Mouse (Mus musculus): ENCODE measurements around the gene Methig1. TPM values are rescaled to one million over a fixed set of nuclear protein-coding genes. Genes with fewer than 3 reads are reported as not detected.
A peak's percentile ranks its signal among the peaks of the same experiment; 100 is the strongest.
"Not testable (repeated sequence)": the region's sequence is repeated elsewhere in the genome, so short reads cannot be mapped to it uniquely, and the experiment has no call there.

The Methig1 gene
- polyA plus RNA-seq, 1 experiment: not detected

DNA sequence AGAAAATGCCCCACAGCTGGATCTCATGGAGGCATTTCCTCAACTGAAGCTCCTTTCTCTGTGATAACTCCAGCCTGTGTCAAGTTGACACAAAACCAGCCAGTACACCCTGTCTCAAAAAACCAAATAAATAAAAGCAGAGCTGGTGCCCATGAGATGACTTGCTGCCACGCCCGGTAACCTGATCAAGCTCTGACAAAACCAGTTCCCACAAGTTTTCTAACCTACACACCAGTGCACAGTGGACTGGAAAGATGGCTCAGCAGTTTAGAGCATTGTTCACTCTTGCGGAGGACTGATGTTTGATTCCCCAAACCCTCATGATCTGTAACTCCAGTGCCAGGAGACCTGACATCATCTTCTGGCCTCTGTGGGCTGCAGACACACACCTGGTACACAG, 27.7 kb upstream of the Methig1 start:
- TF ChIP-seq POLR2A (IDR thresholded peaks at IDR 0.05; ENCODE audit: control insufficient read depth, extremely low read depth, insufficient read depth, low read length, poor library complexity) (no peak), CTCF (IDR thresholded peaks at IDR 0.05; ENCODE audit: borderline replicate concordance, control insufficient read depth, extremely low read depth, insufficient read depth, low read length, poor library complexity) (no peak)
- DNase-seq: no peak
- Histone ChIP-seq H3K4me1 (replicated peaks; ENCODE audit: control insufficient read depth, insufficient read depth, low read length) (no peaks in the 10 kb centered on the region), H3K27me3 (ENCODE audit: control insufficient read depth, insufficient read depth, low read length) (no peaks in the 10 kb centered on the region), H3K27ac (ENCODE audit: control insufficient read depth, insufficient read depth, low read length) (no peak overlapping the region), H3K4me3 (ENCODE audit: control insufficient read depth, insufficient read depth, low read length) (no peak overlapping the region), H3K36me3 (ENCODE audit: control insufficient read depth, insufficient read depth, low read length) (no peaks in the 10 kb centered on the region)
- WGBS: 94% methylated on average over 3 of the region's 3 CpGs

DNA sequence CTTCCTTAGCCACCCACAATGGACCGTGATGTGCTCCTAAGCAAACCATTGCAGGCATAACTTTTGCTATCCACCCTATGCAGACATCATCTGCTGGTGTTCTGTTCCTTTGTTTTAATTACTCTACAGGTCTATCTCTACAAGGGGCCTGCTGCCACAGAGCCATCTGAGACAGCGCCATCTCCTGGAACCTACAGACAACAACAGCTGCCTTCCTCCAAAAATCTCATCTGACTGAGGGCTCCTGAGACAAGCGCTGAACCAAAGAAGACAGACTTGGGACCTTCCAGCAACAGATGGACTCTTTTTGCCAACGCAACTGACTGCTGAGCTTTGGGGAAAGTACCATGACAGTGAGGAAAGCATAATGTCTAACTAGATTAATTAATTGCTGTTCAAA, 24.9 kb upstream of the Methig1 start:
- H3K4me1 ChIP-seq (replicated peaks; ENCODE audit: control insufficient read depth, insufficient read depth, low read length); DNase-seq; H3K27me3 ChIP-seq (ENCODE audit: control insufficient read depth, insufficient read depth, low read length); H3K27ac ChIP-seq (ENCODE audit: control insufficient read depth, insufficient read depth, low read length); H3K36me3 ChIP-seq (ENCODE audit: control insufficient read depth, insufficient read depth, low read length); H3K4me3 ChIP-seq (ENCODE audit: control insufficient read depth, insufficient read depth, low read length): not testable (repeated sequence)
- WGBS: 90% methylated on average over 4 of the region's 4 CpGs

DNA sequence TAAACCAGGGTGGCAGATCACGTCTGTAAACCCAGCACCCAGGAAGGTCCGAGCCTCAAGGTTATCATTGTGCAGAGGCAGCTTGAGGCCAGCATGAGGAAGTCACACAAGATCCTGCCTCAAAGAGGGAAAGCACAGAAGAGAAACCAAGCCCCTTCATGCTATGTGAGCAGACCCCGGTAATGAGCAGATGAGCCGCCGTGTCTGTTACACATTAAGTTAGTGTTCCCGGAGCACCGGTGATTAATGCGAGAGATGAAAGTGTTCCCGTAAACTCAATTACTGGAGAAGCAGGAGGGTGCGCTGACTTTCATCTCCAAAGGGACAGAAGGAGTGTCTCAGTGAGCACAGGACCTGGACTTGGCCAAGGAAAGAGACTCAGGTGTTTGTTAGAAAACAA, 23.6 kb upstream of the Methig1 start:
- not testable (repeated sequence) for H3K4me1 ChIP-seq (replicated peaks; ENCODE audit: control insufficient read depth, insufficient read depth, low read length); H3K36me3 ChIP-seq (ENCODE audit: control insufficient read depth, insufficient read depth, low read length); DNase-seq; H3K27me3 ChIP-seq (ENCODE audit: control insufficient read depth, insufficient read depth, low read length); H3K4me3 ChIP-seq (ENCODE audit: control insufficient read depth, insufficient read depth, low read length); H3K27ac ChIP-seq (ENCODE audit: control insufficient read depth, insufficient read depth, low read length)
- WGBS: 98% methylated on average over 10 of the region's 10 CpGs

DNA sequence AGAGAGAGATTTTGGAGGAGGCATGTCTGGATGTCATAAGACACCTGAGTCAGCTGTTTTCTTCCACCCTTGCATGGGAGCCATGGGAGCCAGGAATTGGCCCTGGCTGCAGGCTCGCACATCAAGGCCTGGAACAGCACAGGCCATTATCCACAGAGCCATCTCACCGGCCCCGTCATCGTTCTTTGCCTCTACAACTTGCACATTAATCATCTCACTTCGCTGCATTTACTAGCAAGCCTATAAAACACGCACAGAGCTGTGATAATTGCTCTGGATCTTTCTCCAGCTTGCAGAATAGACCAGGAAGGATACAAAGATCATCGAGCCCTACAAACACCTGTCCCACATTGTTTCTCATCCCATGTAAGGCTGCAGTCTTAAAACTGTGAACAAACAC, 22.2 kb upstream of the Methig1 start:
- Histone ChIP-seq H3K4me1 (replicated peaks; ENCODE audit: control insufficient read depth, insufficient read depth, low read length) (no peaks in the 10 kb centered on the region; the same call in 1 of the 2 replicates), H3K36me3 (ENCODE audit: control insufficient read depth, insufficient read depth, low read length) (no peaks in the 10 kb centered on the region), H3K27ac (ENCODE audit: control insufficient read depth, insufficient read depth, low read length) (no peak overlapping the region), H3K27me3 (ENCODE audit: control insufficient read depth, insufficient read depth, low read length) (no peaks in the 10 kb centered on the region), H3K4me3 (ENCODE audit: control insufficient read depth, insufficient read depth, low read length) (no peak overlapping the region)
- 97% methylated on average over 7 of the region's 7 CpGs for WGBS
- no peak for DNase-seq
- TF ChIP-seq CTCF (IDR thresholded peaks at IDR 0.05; ENCODE audit: borderline replicate concordance, control insufficient read depth, extremely low read depth, insufficient read depth, low read length, poor library complexity) (no peak), POLR2A (IDR thresholded peaks at IDR 0.05; ENCODE audit: control insufficient read depth, extremely low read depth, insufficient read depth, low read length, poor library complexity) (no peak)

DNA sequence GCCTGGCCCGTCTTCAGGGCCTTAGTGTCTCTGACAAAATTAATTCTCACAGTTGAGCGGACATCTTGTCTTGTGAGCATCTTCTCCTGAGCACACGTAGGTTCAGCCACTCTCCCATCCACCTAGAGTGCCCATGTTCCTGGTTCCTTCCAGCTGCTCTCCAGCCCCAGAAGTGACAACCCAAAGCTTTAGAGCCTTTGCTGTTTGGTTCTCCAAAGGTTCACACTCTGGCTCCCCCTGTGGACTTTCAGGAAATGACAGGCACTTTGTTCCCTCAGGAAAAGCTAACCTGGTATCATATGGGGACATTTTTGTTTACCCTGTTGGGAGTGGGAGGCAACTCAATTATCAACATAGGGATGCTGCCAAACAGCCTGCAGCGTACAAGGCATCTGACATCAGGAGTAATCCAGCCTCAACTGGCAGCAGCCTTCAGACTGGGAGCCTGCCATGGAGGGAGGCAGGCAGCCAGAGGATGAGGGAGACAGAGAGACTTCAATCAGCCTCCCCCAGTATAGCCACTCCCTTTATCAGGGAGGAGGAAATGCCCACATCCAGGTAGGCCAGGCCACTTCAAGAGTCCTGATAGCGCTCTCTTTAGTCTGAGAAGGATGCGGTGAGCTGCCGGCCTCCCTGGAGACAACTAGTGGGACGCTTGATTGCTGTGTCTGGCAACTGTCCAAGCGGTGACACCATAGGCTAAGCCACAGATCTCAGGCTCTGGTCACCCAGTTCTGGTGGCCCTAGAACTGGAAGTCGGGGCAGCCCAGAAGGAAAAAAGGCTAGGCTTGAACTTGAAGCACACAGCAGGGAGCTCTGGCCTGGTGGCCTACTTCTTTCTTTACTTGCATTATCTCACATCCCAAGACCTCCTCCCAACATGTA, 20.6 kb upstream of the Methig1 start:
- not testable (repeated sequence) for H3K4me3 ChIP-seq (ENCODE audit: control insufficient read depth, insufficient read depth, low read length); H3K4me1 ChIP-seq (replicated peaks; ENCODE audit: control insufficient read depth, insufficient read depth, low read length); DNase-seq; H3K27ac ChIP-seq (ENCODE audit: control insufficient read depth, insufficient read depth, low read length); H3K36me3 ChIP-seq (ENCODE audit: control insufficient read depth, insufficient read depth, low read length); H3K27me3 ChIP-seq (ENCODE audit: control insufficient read depth, insufficient read depth, low read length)
- 81% methylated on average over 3 of the region's 10 CpGs for WGBS

DNA sequence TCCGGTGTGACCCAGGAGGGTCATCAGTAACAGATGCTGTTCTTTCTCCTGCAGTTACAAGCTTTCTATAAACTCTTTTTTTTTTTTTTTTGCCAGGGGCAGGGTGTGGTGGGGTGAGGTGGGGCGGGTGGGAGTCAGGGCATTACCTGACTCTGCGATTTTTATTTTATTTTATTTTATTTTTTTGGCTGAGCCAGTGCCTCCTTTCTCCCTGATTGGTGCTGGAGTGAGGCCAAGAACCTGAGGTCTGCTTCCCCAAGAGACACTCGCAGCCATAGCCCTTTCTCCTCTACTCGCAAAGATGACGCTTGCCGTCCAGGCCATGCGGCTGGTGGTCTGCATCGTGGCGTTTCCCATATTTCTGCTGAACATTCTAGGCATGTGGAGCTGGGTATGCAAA, 18.3 kb upstream of the Methig1 start, which contains the start of gene Mettl7a3:
Gene Mettl7a3 (plus strand): TSS at position 301 of the 400 bp plus-strand sequence.
- no peak within 1 kb of the TSS for H3K4me3 ChIP-seq (ENCODE audit: control insufficient read depth, insufficient read depth, low read length)
- H3K36me3 ChIP-seq (ENCODE audit: control insufficient read depth, insufficient read depth, low read length): no peaks in the 10 kb centered on the region
- no peaks in the 10 kb centered on the region; the same call in 1 of the 2 replicates for H3K4me1 ChIP-seq (replicated peaks; ENCODE audit: control insufficient read depth, insufficient read depth, low read length)
- no peaks in the 10 kb centered on the region for H3K27me3 ChIP-seq (ENCODE audit: control insufficient read depth, insufficient read depth, low read length)
- TF ChIP-seq CTCF (IDR thresholded peaks at IDR 0.05; ENCODE audit: borderline replicate concordance, control insufficient read depth, extremely low read depth, insufficient read depth, low read length, poor library complexity): no peak
- TF ChIP-seq POLR2A (IDR thresholded peaks at IDR 0.05; ENCODE audit: control insufficient read depth, extremely low read depth, insufficient read depth, low read length, poor library complexity): no peak
- DNase-seq: no peak
- WGBS: 87% methylated on average over 10 of the region's 10 CpGs
- H3K27ac ChIP-seq (ENCODE audit: control insufficient read depth, insufficient read depth, low read length): no peak within 1 kb of the TSS

DNA sequence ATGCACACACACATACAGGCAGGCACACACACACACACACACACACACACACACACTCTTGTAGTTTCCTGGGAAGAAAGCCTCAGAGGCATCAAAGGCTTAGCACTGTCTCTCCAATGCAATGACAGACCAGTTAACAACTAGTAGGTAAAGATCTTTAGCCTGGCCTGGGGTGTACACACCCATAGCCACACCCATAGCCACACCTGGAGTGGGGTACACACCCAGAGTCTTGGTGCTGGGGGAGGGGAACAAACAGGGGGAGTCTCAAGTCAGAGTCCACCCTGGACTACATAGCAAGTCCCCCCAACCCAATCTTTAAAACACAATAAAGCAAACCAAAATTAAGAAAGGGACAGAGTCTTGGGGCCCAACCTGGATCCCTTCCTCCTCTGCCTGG, 15.6 kb upstream of the Methig1 start:
- not testable (repeated sequence) for DNase-seq; H3K4me3 ChIP-seq (ENCODE audit: control insufficient read depth, insufficient read depth, low read length); H3K4me1 ChIP-seq (replicated peaks; ENCODE audit: control insufficient read depth, insufficient read depth, low read length); H3K27me3 ChIP-seq (ENCODE audit: control insufficient read depth, insufficient read depth, low read length); H3K36me3 ChIP-seq (ENCODE audit: control insufficient read depth, insufficient read depth, low read length); H3K27ac ChIP-seq (ENCODE audit: control insufficient read depth, insufficient read depth, low read length)

DNA sequence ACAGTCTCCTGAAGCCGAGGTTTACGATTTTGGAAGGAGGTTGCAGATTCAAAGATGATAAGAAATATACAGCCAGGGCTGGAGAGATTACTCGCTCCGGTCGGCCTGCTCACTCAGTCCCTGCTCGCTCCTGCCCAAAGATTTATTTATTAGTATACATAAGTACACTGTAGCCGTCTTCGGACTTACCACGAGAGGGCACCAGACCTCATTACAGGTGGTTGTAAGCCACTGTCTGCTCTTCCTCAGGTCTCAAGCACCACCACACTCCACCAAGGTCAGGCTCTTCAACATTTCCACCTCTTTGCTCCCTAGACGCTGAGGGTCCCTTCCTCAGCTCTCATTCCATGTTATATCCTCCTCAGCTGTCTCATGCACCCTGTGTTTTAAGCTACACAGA, 15.1 kb upstream of the Methig1 start:
- H3K4me1 ChIP-seq (replicated peaks; ENCODE audit: control insufficient read depth, insufficient read depth, low read length); H3K36me3 ChIP-seq (ENCODE audit: control insufficient read depth, insufficient read depth, low read length); H3K27me3 ChIP-seq (ENCODE audit: control insufficient read depth, insufficient read depth, low read length); H3K4me3 ChIP-seq (ENCODE audit: control insufficient read depth, insufficient read depth, low read length); H3K27ac ChIP-seq (ENCODE audit: control insufficient read depth, insufficient read depth, low read length): not testable (repeated sequence)
- 35% methylated on average over 10 of the region's 10 CpGs for WGBS
- DNase-seq: peak; percentile 66

DNA sequence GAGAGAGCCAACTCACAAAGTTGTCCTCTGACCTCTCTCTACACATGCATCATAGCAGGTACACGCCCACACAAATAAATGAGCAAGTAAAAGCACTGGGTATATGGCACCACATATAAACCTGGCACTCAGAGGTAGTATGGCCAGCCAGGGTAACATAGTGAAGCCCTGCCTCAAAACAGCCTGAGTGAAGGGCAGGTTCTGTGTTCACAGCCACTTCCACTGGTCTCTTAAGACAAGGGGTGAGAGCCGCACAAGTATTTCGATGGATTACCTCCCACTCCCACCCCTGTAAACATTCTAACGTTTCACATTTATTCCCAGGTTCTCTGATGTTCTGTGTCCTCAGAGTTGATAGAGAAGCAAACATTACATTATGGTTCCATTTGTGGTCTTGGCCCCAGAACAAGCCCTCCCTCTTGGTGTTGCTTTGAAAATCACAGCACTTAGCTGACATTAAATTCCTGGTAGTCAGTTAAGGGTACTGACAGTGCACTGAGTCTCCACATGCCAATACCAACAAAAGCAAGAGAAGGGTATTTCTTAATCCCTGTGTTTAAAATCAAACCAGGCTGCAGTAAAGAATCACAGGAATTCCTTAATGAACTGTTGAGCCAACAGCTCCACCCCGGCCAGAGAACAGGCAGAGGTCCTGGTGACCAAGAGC, 11.5 kb upstream of the Methig1 start:
- H3K4me1 ChIP-seq (replicated peaks; ENCODE audit: control insufficient read depth, insufficient read depth, low read length); H3K36me3 ChIP-seq (ENCODE audit: control insufficient read depth, insufficient read depth, low read length); DNase-seq; H3K4me3 ChIP-seq (ENCODE audit: control insufficient read depth, insufficient read depth, low read length); H3K27ac ChIP-seq (ENCODE audit: control insufficient read depth, insufficient read depth, low read length); H3K27me3 ChIP-seq (ENCODE audit: control insufficient read depth, insufficient read depth, low read length): not testable (repeated sequence)
- 86% methylated on average over 5 of the region's 5 CpGs for WGBS

All from thymus, adult 2 months (tissue).